Mouse (Mus musculus) bone marrow, adult 2 months (tissue): ENCODE data around the gene Ldhc. TPM values are rescaled to one million over a fixed set of nuclear protein-coding genes. Genes with fewer than 3 reads are reported as not detected.

Experiments used
- H3K27ac ChIP-seq: fragments of 200-500 bp; 2 replicates; pipeline ENCODE4 v1.5.1; 2012; ENCODE audit warnings: low read depth, mild to moderate bottlenecking, control low read depth, inconsistent platforms, low read length; ENCODE audit not compliant: control insufficient read depth, poor library complexity, insufficient read depth
- H3K4me1 ChIP-seq: fragments of 200-500 bp; 2 replicates; pipeline ENCODE4 v1.6.1; 2011; ENCODE audit warnings: low read length; ENCODE audit not compliant: control insufficient read depth, insufficient read depth
- H3K4me3 ChIP-seq: fragments of 200-500 bp; replicated peaks from 2 replicates; pipeline ENCODE3; 2011; ENCODE audit warnings: mild to moderate bottlenecking, low read depth, low read length, control low read depth; ENCODE audit not compliant: control insufficient read depth
- CTCF ChIP-seq: fragments of 200-500 bp; IDR thresholded peaks from 2 replicates; pipeline ENCODE4 v1.5.1; 2011; ENCODE audit warnings: low read length, control low read depth; ENCODE audit not compliant: control insufficient read depth, insufficient read depth
- POLR2A ChIP-seq: fragments of 200-500 bp; IDR thresholded peaks from 2 replicates; pipeline ENCODE4 v1.6.1; 2011; ENCODE audit warnings: low read depth, mild to moderate bottlenecking, control low read depth, low read length, borderline replicate concordance; ENCODE audit not compliant: control insufficient read depth
- WGBS: fragments of 180-500 bp; shearing (Covaris S2); methylation state at CpG from one replicate; pipeline ENCODE4 v1.1.7; 2018; 5-methylcytosine and 5-hydroxymethylcytosine counted together
- polyA plus RNA-seq: library from polyadenylated mRNA; stranded (reverse); fragments of >200 nt; gene quantifications from 2 replicates; pipeline ENCODE4 v1.2.4, GENCODE M21; 2011; ENCODE audit warnings: low replicate concordance; ENCODE audit not compliant: missing spikeins, insufficient read depth, insufficient read length

Ldhc gene
- polyA plus RNA-seq, 1 experiment = 2.6 TPM

DNA sequence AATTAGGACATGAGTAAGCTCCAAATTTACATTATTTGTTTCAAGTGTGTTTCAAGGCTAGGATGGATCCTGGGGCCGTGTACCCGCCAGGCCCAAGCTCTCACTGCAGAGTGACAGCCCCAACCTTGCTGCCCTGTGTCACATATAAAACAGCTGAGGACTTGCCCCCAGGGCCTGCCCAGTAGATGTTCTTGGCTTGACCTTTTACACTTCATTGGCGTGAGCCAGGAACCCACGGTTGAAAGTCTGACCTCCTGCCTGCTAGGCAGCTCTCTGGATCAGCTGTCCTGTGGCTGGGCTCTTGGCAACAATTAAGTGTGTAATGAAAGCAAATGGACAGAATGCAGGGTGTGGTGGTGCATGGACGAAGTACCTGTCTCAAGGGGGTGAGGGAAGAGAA is 11.7 kb upstream of the Ldhc start:
- Histone ChIP-seq H3K4me1 (no peaks in the 10 kb centered on the region; the same call in 1 of the 2 replicates), H3K4me3 (no peak overlapping the region), H3K27ac (no peak overlapping the region)
- 89% methylated on average over 5 of the region's 5 CpGs for WGBS
- no peak for TF ChIP-seq POLR2A
- TF ChIP-seq CTCF = no peak

DNA sequence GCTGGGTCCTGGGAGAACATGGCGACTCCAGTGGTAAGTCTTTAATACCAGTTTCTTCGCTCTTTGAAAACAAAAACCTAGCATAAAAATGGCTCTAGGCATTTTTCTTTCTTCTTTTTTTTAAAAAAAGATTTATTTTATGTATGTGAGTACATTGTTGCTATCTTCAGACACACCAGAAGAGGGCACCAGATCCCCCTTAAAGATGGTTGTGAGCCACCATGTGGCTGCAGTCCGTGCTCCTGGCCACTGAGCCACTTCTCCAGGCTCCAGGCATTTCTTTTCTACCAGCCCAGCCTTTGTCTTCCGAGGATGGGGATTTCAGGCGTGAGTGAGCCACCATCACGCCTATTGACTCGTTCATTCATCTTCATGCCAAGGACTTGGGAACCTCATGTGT is 10.0 kb upstream of the Ldhc start:
- H3K27ac ChIP-seq = no peak overlapping the region
- 84% methylated on average over 7 of the region's 7 CpGs for WGBS
- TF ChIP-seq POLR2A (no peak), CTCF (no peak)
- no peaks in the 10 kb centered on the region; the same call in 1 of the 2 replicates for H3K4me1 ChIP-seq
- no peak overlapping the region for H3K4me3 ChIP-seq

DNA sequence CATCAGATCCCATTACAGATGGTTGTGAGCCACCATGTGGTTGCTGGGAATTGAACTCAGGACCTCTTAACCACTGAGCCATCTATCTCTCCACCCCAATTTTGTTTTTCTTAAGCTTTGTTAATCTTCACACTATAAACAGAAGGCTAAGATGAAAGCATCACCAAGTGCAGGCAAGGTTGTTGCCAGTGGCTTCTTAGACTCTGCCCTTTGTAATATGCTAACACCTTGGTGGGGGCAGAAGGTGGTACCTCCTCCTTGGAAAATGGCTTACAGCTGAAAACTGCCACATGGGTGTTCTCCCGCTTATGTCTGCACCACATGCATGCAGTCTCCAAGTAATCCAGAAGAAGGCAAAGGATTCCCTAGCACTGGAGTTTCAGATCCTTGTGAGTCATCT is 8.3 kb upstream of the Ldhc start:
- no peaks in the 10 kb centered on the region for H3K4me1 ChIP-seq
- no peak overlapping the region for H3K4me3 ChIP-seq
- WGBS = 87% methylated on average over 1 of the region's 1 CpGs
- H3K27ac ChIP-seq = no peak overlapping the region
- TF ChIP-seq POLR2A = no peak
- TF ChIP-seq CTCF = no peak

DNA sequence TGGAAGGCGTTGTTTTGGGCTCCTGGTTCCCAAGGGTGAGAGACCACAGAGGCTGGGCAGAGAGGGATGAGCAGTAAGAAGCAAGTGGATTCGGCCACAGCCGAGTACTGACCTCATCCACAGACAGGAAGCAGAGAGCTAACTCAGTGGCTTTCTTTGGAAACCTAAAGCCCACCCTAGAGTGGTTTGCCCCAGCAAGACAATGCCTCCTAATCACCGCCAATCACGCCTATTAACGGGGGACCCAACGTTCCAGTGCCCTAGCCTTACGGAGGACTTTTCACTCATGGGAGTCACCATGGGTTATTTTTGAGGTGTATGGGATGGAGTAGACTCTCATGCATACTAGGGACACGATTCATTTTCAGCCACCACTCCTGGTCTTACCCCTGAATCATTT is 7.6 kb upstream of the Ldhc start:
- Histone ChIP-seq H3K4me1 (no peaks in the 10 kb centered on the region), H3K27ac (no peak overlapping the region), H3K4me3 (no peak overlapping the region)
- no peak for TF ChIP-seq POLR2A
- TF ChIP-seq CTCF = no peak
- WGBS = 84% methylated on average over 9 of the region's 9 CpGs

DNA sequence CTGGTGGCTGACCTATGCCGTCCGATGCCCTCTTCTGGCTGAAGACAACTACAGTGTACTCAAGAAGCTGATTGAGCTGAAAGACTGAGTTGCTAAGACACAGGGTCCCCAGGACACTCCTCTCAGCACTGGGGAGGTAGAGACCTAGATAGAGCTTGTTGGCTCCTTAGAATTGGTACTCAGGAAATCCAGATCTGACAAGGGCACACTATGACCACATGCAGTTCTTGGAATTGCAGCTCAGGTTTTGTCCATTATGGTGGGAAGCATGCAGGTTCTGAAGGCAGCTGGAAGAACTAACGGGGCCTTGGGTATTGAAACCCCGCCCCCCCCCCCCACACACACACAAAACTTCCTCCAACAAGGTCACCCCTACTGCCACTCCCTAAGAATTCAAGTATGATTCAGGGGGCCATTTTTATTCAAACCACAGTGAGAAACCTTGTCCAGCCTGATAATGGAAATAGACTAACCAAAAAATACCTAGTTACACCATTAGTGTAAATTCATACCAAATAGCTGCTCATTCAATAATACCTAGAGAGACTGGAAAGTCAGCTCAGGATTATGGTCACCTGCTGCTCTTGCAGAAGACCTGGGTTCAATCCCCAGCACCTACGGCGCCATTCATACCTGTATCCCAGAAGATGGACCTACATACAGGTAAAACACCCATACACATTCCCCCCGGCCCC is 5.0 kb upstream of the Ldhc start:
- Histone ChIP-seq H3K4me3 (no peak overlapping the region), H3K4me1 (no peaks in the 10 kb centered on the region), H3K27ac (no peak overlapping the region)
- 77% methylated on average over 7 of the region's 7 CpGs for WGBS
- no peak for TF ChIP-seq CTCF
- no peak for TF ChIP-seq POLR2A

DNA sequence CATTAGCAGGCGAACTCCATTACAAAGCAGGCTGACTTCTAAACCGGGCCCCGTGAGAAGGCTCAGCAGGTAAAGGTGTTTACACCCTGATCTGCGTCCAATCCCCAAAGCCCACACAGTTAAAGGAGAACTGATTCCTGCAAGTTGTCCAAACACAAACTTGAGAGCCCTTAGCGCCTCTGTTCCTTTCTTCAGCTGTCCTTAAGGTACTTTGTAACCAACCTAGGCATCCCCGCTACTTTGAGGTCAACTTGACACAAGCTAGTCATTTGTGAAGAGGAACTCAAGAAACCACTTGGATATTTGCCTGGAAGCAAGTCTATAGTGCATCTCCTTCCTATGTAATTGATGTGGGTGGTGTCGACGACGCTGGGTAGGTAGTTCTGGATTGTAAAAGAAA is 3.6 kb upstream of the Ldhc start:
- no peak for TF ChIP-seq POLR2A
- TF ChIP-seq CTCF = no peak
- WGBS = 59% methylated on average over 9 of the region's 9 CpGs

DNA sequence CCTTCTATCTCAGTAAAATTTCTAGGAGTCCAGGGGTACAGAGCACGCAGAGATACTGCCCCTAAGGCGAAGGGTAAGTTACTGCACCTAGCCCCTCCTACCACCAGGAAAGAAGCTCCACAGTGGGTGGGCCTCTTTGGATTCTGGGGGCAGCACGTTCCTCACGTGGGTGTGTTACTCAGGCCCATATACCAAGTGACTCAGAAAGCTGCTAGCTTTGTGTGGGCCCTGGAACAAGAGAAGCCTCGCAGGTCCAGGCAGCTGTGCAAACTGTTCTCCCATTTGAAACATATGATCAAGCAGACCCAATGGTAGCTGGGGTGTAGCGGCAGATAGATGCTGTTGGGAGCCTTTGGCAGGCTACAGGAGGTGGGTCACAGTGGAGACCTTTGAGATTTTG is 2.0 kb upstream of the Ldhc start:
- WGBS = 87% methylated on average over 6 of the region's 6 CpGs
- no peaks in the 10 kb centered on the region for H3K4me1 ChIP-seq
- TF ChIP-seq CTCF = no peak
- TF ChIP-seq POLR2A = no peak
- no peak overlapping the region for H3K4me3 ChIP-seq
- H3K27ac ChIP-seq = no peak overlapping the region

More for the DNA sequence above, 3.6 kb upstream of the Ldhc start:
- H3K4me1 ChIP-seq = no peaks in the 10 kb centered on the region
- H3K4me3 ChIP-seq = no peak overlapping the region
- no peak overlapping the region for H3K27ac ChIP-seq

DNA sequence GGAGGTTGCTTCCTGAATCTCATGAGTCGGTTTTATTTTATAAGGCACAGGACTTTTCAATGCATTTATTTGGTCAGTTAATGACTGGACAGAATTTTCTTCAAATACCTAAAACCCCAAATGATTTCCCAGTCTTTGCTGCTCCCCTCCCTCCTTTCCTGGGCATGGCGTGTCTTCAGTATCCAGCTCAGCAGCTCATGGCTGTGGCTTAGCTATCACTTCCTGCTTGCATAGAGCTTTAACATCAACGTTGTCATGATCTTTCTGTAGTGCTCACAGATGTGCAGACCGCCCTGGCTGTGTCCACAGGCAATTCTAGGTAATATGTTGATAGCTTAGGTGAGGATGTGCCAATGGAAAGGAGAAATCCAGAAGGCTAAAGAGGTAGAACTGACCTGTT is 11.0 kb downstream of the Ldhc start:
- TF ChIP-seq CTCF (no peak), POLR2A (no peak)
- H3K4me3 ChIP-seq = no peak overlapping the region
- H3K27ac ChIP-seq = no peak overlapping the region
- no peaks in the 10 kb centered on the region; the same call in 1 of the 2 replicates for H3K4me1 ChIP-seq
- WGBS = 7% methylated on average over 4 of the region's 4 CpGs

DNA sequence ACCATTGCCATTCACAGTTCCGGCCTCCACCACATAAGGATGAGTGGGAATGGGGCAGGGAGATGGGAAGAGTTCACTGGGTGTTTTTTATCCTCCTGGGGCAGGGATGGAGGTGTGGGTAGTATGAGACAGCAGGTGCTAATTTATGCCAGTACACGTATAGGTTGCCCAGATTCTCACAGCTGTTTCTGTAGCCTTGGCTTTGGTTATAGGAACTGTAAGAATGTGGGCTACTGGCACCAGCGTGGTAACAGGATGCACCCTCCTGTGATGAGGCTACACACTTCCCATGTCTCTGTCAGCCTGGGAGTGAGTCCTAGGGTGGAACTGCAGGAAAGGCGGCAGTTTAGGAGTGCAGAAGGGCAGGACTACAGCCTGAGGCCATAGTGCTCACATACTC is 15.8 kb downstream of the Ldhc start:
- no peak for TF ChIP-seq POLR2A
- TF ChIP-seq CTCF = no peak
- H3K27ac ChIP-seq = no peak overlapping the region
- H3K4me3 ChIP-seq = no peak overlapping the region
- WGBS = 44% methylated on average over 4 of the region's 4 CpGs
- peaks cover 1% of the 10 kb centered on the region; the same call in 1 of the 2 replicates for H3K4me1 ChIP-seq
